Mouse (Mus musculus) cerebellum, adult (tissue): Measurements from ENCODE around the gene Oscp1.

Experiments used
- ATAC-seq: cut with Nextera tagmentation; 2 replicates; pipeline ENCODE4 v1.9.2; 2017; ENCODE audit warnings: mild to moderate bottlenecking, moderate library complexity, mixed read lengths; ENCODE audit not compliant: insufficient number of reproducible peaks, low FRiP score, low TSS enrichment

Gene Oscp1

GRCm38 (mm10) chr4:126134639-126135038 lies 76.3 kb downstream of the Oscp1 start:
- no peak for ATAC-seq

GRCm38 (mm10) chr4:126137773-126138172 lies 79.4 kb downstream of the Oscp1 start:
- no peak for ATAC-seq

GRCm38 (mm10) chr4:126141021-126141420 lies 82.7 kb downstream of the Oscp1 start:
- ATAC-seq = no peak
